Mouse (Mus musculus): ENCODE results near the gene Mxra8. TPM values are rescaled to one million over a fixed set of nuclear protein-coding genes. Genes with fewer than 3 reads are reported as not detected.

Mxra8 gene
- total RNA-seq (2021) (10 to 100 TPM; 26.7 to 31.9 TPM), polyA plus RNA-seq (2012; rRNA removed) (84.7 and 118 TPM in 2 replicates)
- long read RNA-seq, partial matches to known transcripts, result 2 of 17 reads
- long read RNA-seq, other reads (novel, unspliced or antisense), result 15 of 17 reads

GRCm38 (mm10) chr4:155839483-155839910, at the start of gene Mxra8:
Mxra8 (plus strand) TSS chr4:155839680.
- DNase-seq, result peak; percentile 87 to 92
- no peaks in the 10 kb centered on the region for H3K36me3 ChIP-seq (ENCODE audit: control insufficient read depth, insufficient read depth, low read length)
- H3K79me2 ChIP-seq (replicated peaks; ENCODE audit: control insufficient read depth, insufficient read depth, low read length), result no peaks in the 10 kb centered on the region
- H3K27me3 ChIP-seq (ENCODE audit: control insufficient read depth, insufficient read depth, low read length), result no peaks in the 10 kb centered on the region
- TF ChIP-seq CTCF (IDR thresholded peaks at IDR 0.05) (no peak), POLR2A (IDR thresholded peaks at IDR 0.05; ENCODE audit: insufficient read depth, low read depth, low read length) (peak; percentile 80), EP300 (IDR thresholded peaks at IDR 0.05; ENCODE audit: insufficient read depth, low read depth, low read length) (peak; percentile 53; the same call in 1 of the 2 replicates)
- WGBS, result 27% methylated on average over 16 of the region's 16 CpGs
- intact Hi-C loops (cut with DNase I), result no loop called here
- peaks cover 19% of the 10 kb centered on the region for H3K4me1 ChIP-seq (ENCODE audit: control insufficient read depth, insufficient read depth, low read length)
- H3K27ac ChIP-seq, result peak within 1 kb of the TSS; percentile 84
- H3K9ac ChIP-seq (ENCODE audit: low read depth, low read length), result peak within 1 kb of the TSS; percentile 80
- H3K4me3 ChIP-seq, result peak within 1 kb of the TSS; percentile 53

GRCm38 (mm10) chr4:155790021-155790489, 49.4 kb upstream of the Mxra8 start, which contains the start of gene Ankrd65:
Ankrd65 (plus strand) TSS chr4:155790439.
- intact Hi-C loops (cut with DNase I), result no loop called here

GRCm38 (mm10) chr4:155790650-155791161, 48.8 kb upstream of the Mxra8 start:
- Histone ChIP-seq H3K4me3 (no peak overlapping the region), H3K27ac (no peak overlapping the region), H3K9ac (ENCODE audit: low read depth, low read length) (no peak overlapping the region), H3K27me3 (ENCODE audit: control insufficient read depth, insufficient read depth, low read length) (no peaks in the 10 kb centered on the region), H3K36me3 (ENCODE audit: control insufficient read depth, insufficient read depth, low read length) (no peaks in the 10 kb centered on the region), H3K79me2 (replicated peaks; ENCODE audit: control insufficient read depth, insufficient read depth, low read length) (no peaks in the 10 kb centered on the region), H3K4me1 (ENCODE audit: control insufficient read depth, insufficient read depth, low read length) (no peaks in the 10 kb centered on the region)
- TF ChIP-seq POLR2A (IDR thresholded peaks at IDR 0.05; ENCODE audit: insufficient read depth, low read depth, low read length), result no peak
- no peak for TF ChIP-seq CTCF (IDR thresholded peaks at IDR 0.05)
- no peak for TF ChIP-seq EP300 (IDR thresholded peaks at IDR 0.05; ENCODE audit: insufficient read depth, low read depth, low read length)
- DNase-seq, result no peak
- WGBS, result 66% methylated on average over 3 of the region's 3 CpGs
- intact Hi-C loops (cut with DNase I), result no loop called here

More at GRCm38 (mm10) chr4:155790021-155790489, 49.4 kb upstream of the Mxra8 start, which contains the start of gene Ankrd65:
- Histone ChIP-seq H3K4me3 (no peak within 1 kb of the TSS), H3K36me3 (ENCODE audit: control insufficient read depth, insufficient read depth, low read length) (no peaks in the 10 kb centered on the region), H3K4me1 (ENCODE audit: control insufficient read depth, insufficient read depth, low read length) (no peaks in the 10 kb centered on the region), H3K27me3 (ENCODE audit: control insufficient read depth, insufficient read depth, low read length) (no peaks in the 10 kb centered on the region), H3K27ac (no peak within 1 kb of the TSS), H3K9ac (ENCODE audit: low read depth, low read length) (no peak within 1 kb of the TSS), H3K79me2 (replicated peaks; ENCODE audit: control insufficient read depth, insufficient read depth, low read length) (no peaks in the 10 kb centered on the region)
- DNase-seq, result no peak
- TF ChIP-seq CTCF (IDR thresholded peaks at IDR 0.05), result no peak
- TF ChIP-seq EP300 (IDR thresholded peaks at IDR 0.05; ENCODE audit: insufficient read depth, low read depth, low read length), result no peak
- TF ChIP-seq POLR2A (IDR thresholded peaks at IDR 0.05; ENCODE audit: insufficient read depth, low read depth, low read length), result no peak
- 88% methylated on average over 3 of the region's 3 CpGs for WGBS

- no peaks in the 10 kb centered on the region for H3K27me3 ChIP-seq (ENCODE audit: control insufficient read depth, insufficient read depth, low read length)
- H3K27ac ChIP-seq, result no peak overlapping the region
- DNase-seq, result no peak
- H3K4me1 ChIP-seq (ENCODE audit: control insufficient read depth, insufficient read depth, low read length), result no peaks in the 10 kb centered on the region
- no peak overlapping the region for H3K4me3 ChIP-seq
- no peak overlapping the region for H3K9ac ChIP-seq (ENCODE audit: low read depth, low read length)
- H3K79me2 ChIP-seq (replicated peaks; ENCODE audit: control insufficient read depth, insufficient read depth, low read length), result no peaks in the 10 kb centered on the region
- TF ChIP-seq CTCF (IDR thresholded peaks at IDR 0.05), result no peak
- TF ChIP-seq POLR2A (IDR thresholded peaks at IDR 0.05; ENCODE audit: insufficient read depth, low read depth, low read length), result no peak
- no peak for TF ChIP-seq EP300 (IDR thresholded peaks at IDR 0.05; ENCODE audit: insufficient read depth, low read depth, low read length)
- WGBS, result 72% methylated on average over 24 of the region's 24 CpGs
- intact Hi-C loops (cut with DNase I), result no loop called here
- H3K36me3 ChIP-seq (ENCODE audit: control insufficient read depth, insufficient read depth, low read length), result no peaks in the 10 kb centered on the region
Observed at GRCm38 (mm10) chr4:155791240-155791933, 48.1 kb upstream of the Mxra8 start.

GRCm38 (mm10) chr4:155793730-155794129, 45.8 kb upstream of the Mxra8 start:
- Histone ChIP-seq H3K36me3 (ENCODE audit: control insufficient read depth, insufficient read depth, low read length) (no peaks in the 10 kb centered on the region), H3K27ac (no peak overlapping the region), H3K27me3 (ENCODE audit: control insufficient read depth, insufficient read depth, low read length) (no peaks in the 10 kb centered on the region), H3K4me1 (ENCODE audit: control insufficient read depth, insufficient read depth, low read length) (no peaks in the 10 kb centered on the region), H3K4me3 (no peak overlapping the region), H3K79me2 (replicated peaks; ENCODE audit: control insufficient read depth, insufficient read depth, low read length) (no peaks in the 10 kb centered on the region), H3K9ac (ENCODE audit: low read depth, low read length) (no peak overlapping the region)
- 56% methylated on average over 2 of the region's 2 CpGs for WGBS
- intact Hi-C loops (cut with DNase I), result no loop called here
- TF ChIP-seq EP300 (IDR thresholded peaks at IDR 0.05; ENCODE audit: insufficient read depth, low read depth, low read length) (no peak), POLR2A (IDR thresholded peaks at IDR 0.05; ENCODE audit: insufficient read depth, low read depth, low read length) (no peak), CTCF (IDR thresholded peaks at IDR 0.05) (no peak)
- no peak for DNase-seq
